Mouse (Mus musculus) gastrocnemius, postnatal 14 days (tissue): ENCODE data around the gene Tcf23. TPM values are rescaled to one million over a fixed set of nuclear protein-coding genes. Genes with fewer than 3 reads are reported as not detected.

Source experiments
- DNase-seq: peaks from one replicate; pipeline ENCODE4 v3.0.0; 2021; ENCODE audit warnings: mixed read lengths
- intact Hi-C: fragments of 180-260 bp; cut with DNase I; formaldehyde crosslinking; loops from one replicate; pipeline ENCODE4 v1.15.1; 2025; ENCODE audit warnings: low total_unique reads
- total RNA-seq, 2 experiments: library from RNA; stranded (reverse); gene quantifications; 2 replicates each; pipeline ENCODE4 v1.2.3; 2021

The Tcf23 gene
- total RNA-seq, 2 experiments from 2014 or later: 0.35 to 0.66 TPM

DNA sequence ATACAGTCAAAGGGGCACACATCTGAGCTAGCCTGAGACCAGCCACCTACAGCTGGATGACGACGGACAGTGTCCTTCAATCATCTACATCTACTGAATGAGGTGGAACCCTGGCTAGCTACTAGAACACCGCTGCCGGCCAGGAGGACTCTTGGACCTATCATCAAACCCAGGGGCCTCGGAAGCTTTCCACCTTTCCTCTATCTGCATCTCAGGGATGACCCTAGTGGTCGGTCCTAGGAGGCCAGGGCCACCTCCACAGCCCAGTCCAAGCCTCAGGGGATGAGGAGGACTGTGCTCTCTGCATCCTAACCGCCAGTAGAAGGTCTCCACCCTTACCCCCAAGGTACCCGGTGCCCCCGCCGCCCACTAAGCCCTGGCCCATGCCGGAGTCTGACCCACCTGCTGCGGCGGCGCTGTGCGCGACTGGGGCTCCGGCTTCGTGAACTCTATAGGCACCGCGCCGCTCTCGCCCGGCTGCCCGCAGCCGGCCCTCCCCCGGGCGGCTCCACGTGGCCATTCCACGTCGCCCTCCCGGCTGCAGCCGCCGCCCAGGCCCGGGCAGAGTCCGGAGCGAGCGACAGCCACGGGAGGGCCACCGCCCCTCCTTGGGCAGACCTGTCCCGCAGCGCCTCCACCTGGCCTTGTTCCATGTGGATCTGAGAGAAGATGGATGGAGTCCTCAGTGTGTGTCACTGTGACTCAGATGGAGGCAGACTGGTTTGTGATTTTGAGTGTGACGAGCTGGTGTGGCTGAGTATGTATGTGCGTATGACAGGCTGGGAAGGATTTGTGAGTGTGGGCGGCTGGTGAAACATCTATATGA lies 23.3 kb upstream of the Tcf23 start, which contains the start of gene Cgref1:
TSS of gene Cgref1 (minus strand) at position 636 of the 826 bp plus-strand sequence.
- intact Hi-C loops: no loop called here
- DNase-seq: peak; percentile 66

DNA sequence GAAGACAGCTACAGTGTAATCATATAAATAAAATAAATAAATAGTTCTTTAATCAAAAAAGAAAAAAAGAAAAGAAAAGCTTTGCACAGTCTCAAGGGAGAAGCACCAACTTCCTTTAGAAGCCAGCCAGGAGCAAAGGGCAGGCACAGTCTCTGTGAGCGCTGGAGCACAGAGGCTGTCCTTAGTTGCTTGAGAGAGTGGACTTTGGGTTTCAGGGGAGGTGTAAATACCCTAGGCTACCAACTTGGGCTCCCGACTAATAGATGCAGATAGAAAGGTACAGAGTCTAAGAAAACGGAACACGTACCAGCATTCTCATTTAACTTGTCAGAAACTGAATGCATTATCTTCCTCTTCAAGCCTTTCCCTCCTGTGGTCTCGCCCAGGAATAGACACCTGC lies 19.8 kb upstream of the Tcf23 start:
- no peak for DNase-seq
- intact Hi-C loops: no loop called here

DNA sequence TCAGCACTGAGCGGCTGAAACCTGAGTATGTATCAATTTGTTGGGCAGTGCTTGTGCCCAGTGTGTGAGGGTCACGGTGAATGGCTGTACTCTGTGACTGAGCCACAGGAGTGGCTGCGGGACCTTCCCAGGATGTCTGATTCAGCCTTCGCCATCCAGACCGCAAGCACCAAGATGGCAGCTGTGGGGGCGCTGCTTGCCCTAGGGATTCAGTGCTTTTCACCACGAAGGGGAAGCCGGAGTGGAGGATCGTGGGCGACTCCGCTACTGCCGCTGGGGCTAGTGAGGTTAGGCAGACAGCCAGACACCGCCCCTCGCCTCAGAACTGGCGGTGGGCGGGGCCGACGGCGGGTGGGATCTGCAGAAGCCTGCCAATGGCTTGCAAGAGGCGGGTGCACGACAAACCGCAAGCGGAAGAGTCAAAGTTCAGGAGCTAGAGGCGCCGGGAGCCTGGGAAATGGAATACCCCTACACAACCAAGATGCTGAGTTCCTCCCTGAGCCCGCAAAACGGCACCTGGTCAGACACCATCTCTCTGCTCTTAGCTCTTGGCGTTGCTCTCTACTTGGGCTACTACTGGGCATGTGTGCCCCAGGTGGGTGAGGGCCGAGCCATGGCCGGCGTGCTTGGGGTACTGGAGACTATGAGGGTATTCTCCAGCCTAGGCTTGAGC lies 18.7 kb upstream of the Tcf23 start:
- intact Hi-C loops: no loop called here
- peak; percentile 93 for DNase-seq

DNA sequence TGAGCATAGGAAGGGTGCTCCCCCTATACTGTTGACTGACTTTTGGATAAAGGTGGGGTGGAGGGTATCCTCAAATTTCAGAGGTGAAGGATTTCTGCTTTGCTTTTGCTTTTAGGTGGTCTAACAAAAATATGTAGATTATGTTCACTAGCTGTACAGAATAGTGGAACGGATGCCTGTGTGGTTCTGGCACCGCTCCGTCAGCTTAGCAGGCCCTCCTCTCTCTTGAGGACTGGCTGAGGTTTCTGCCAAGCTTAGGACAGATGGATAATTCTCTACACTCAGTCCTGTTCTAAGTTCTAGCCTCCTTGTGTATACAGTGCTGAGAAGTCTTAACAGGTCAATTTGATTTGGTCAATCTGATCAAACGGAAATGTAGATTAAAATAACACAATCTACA lies 18.0 kb upstream of the Tcf23 start:
- intact Hi-C loops: no loop called here
- no peak for DNase-seq

DNA sequence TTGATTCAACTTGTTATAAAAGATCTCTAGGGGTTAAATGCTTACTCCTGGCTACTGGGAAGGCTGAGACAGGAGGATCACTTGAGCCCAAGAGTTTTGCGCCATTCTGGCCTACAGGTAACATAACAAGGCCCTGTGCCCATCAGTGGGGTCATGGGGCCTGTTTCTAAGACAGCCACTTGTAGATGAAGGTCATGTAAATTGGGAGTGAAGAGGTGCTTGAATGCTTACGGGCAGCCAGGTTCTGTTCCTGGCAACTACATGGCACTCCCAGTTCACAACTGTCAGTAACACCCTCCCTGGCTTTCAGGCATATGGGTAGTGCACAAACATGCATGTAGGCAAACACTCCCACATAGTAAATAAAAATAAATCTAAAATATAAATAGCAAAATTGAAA lies 17.5 kb upstream of the Tcf23 start:
- intact Hi-C loops: no loop called here
- DNase-seq: no peak

DNA sequence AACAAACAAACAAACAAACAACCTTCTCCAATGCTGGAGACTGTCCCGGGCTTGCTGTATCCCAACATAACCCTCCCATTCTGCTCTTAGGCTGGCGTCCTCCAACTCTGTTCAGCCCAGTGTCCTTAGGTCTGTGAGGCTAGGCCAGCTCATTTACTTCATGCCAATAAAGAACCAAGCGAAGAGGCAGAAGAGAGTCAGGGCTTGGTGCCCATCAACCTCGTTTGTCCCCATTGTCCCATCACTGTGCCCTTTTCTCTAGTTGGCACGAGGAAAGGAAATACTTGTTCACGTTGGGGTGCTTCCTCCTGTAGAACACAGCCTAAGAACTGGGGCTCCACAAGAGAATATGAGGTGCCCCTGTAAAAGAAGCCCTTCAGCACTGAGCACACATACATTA lies 16.8 kb upstream of the Tcf23 start:
- DNase-seq: no peak
- intact Hi-C loops: no loop called here

DNA sequence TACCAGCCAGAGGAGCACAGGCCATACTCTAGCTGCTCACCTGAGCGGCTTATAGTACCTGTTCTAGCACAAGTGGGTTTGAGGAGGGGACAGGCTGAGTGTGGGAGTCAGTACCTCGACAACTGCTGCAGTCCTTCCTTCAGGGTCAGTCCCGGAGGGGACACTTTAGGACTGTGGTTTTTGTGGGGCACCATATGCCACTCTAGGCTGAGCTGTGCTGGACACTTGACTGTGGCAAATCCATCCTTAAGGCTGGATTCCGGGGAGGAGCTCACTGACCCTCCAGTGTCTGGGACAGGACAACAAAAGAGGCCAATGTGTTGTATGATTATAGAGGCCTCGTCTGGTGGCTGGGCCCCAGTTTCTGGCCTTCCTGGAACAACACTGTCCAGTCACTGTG lies 15.9 kb upstream of the Tcf23 start:
- DNase-seq: no peak
- intact Hi-C loops: no loop called here

DNA sequence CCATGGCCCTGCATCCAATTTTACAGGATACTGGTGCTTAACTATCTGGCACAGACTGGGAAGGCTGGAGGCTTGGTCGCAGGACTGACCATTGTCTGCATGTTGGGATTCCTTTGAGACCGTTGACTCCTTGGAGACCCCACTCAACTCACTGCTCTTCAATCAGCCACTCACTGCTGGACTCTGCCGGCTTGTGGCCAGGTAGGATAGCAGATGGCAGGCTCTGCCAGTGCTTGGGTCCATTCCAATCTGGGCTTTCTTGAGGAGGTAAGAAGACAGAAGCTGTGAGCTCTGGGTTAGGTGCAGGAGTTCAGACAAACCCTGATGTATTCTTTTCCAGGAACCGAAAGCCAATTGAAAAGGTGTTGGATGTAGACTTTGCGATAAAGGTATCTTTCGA lies 14.4 kb upstream of the Tcf23 start:
- DNase-seq: no peak
- intact Hi-C loops: no loop called here

DNA sequence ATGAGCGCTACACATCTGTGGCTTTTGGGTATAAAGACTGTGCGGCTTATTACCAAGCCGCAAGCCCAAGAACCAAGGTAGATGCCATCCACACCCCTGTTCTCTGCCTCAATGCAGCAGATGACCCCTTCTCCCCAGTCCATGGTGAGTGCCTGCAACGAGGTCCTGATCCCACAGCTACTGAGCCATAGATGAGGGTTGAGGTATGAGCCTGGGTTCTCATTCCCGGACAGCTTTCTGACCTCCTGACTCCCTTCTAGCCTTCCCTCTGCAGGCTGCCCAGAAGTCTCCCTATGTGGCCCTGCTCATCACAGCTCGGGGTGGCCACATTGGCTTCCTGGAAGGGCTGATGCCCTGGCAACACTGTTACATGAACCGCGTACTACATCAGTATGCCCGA lies 13.9 kb upstream of the Tcf23 start:
- no peak for DNase-seq
- intact Hi-C loops: no loop called here

DNA sequence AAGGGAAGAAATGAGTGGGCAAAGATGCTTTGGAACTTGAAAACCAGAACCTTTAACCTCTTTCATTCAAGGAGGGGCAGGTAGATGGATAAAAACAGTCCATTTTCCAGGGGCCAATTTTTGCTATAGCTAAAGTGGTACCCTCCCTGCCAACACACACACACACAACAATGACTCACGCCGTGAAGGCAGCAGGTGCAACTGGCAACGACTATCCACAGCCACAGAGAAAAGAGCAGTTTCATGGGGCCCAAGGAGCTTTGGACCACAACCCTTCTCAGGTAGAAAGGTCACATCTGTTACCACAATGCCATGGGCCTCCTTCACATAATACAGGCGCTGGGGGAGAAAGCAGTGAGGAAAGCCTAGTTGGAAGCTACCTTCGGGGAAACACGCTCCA lies 12.7 kb upstream of the Tcf23 start:
- no peak for DNase-seq
- intact Hi-C loops: no loop called here

DNA sequence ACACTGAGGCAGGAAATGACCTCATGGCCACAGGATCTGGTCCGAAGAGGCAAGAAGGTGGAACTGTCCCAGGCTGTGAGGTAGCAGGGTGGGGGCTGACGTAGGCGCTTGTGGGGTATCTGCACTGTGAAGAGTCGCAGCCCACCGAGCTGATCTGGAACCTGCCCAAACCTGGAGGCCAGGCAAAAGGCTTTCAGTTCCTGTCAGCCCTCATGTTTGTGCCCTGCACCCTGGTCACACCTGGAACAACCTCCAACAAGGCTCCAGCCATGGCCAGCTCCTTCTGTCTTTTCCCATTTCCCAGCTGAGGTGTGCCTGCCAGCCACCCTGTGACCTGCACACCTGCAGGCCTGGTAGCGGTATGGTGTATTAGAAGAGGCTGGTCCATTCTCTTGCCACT lies 10.6 kb upstream of the Tcf23 start:
- intact Hi-C loops: no loop called here
- no peak for DNase-seq

DNA sequence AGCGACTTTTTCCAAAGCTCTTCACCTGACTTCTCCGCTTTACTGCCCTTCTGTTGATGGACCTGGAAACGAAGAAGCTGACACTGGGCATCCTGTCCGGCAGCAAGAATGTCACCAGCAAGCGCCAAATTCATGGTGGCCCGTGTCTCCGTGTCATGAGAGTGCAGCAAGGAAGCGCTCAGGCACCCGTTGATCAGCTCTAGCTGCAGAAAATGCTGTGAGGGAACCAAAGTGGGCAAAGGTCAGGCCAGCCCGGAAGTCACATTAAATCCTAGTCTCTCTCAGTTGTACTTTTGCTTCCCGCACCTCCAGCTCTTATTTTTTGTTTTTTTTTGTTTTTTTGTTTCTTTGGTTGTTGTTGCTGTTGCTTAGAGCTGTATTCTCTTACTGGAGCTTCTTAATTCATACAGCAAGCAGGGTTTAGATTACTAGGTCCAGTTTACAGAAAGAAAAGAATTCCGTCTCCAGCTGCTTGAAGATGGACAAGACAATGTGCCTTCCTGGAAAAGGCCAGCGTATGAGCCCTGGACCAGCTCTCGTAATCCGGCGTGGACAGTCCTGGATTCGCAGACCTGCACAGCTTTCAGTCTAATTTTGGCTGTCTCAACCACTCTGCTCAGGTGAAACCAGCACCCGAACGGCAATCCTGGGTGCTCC lies 9.1 kb upstream of the Tcf23 start:
- no peak for DNase-seq
- intact Hi-C loops: no loop called here

DNA sequence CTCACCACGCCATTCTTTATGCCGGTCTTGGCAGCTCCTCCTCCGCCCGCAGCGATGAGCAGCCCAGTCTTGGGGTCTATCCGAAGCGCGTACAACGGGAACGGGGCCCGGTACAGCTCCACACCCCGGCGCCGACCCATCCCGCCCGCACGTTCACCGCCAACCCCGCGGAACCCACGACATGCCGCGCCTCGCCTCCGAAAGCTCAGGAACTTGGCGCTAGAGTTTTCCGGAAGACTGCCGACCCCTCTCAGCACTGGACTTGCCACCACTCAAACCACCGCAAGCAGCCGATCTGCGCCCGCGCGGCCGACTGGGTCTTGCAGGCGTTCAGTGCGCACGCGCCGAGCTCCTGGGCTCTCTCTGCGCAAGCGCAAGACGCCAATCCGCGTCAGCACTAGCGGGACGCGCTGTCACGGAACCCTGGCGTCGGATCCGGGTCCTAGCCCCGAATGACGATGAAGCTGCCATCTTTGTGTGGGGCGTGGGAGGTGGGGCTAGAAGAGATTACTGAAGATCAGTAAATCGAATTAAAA lies 8.4 kb upstream of the Tcf23 start, which contains the start of gene Preb:
TSS of gene Preb (minus strand) at position 396 of the 536 bp plus-strand sequence.
- intact Hi-C loops: no loop called here
- DNase-seq: peak; percentile 99

DNA sequence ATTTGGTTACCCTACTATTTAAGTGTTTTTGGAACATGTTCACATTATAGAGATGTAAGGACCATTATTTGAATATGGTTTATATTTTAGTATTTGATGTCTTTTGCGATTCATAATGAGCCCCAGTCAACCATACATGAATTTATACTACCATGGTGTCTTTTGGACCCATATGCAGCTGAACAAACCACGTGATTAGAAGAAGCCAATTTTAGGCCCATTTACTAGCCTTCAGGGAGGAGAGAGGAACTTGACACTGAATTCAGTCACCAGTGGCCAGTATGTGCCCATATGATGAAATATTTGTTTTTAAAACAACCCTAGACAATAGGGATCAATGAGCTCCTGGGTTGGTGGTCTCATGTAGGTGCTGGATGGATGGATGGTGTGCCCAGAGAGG lies 7.6 kb upstream of the Tcf23 start:
- no peak for DNase-seq
- intact Hi-C loops: no loop called here

DNA sequence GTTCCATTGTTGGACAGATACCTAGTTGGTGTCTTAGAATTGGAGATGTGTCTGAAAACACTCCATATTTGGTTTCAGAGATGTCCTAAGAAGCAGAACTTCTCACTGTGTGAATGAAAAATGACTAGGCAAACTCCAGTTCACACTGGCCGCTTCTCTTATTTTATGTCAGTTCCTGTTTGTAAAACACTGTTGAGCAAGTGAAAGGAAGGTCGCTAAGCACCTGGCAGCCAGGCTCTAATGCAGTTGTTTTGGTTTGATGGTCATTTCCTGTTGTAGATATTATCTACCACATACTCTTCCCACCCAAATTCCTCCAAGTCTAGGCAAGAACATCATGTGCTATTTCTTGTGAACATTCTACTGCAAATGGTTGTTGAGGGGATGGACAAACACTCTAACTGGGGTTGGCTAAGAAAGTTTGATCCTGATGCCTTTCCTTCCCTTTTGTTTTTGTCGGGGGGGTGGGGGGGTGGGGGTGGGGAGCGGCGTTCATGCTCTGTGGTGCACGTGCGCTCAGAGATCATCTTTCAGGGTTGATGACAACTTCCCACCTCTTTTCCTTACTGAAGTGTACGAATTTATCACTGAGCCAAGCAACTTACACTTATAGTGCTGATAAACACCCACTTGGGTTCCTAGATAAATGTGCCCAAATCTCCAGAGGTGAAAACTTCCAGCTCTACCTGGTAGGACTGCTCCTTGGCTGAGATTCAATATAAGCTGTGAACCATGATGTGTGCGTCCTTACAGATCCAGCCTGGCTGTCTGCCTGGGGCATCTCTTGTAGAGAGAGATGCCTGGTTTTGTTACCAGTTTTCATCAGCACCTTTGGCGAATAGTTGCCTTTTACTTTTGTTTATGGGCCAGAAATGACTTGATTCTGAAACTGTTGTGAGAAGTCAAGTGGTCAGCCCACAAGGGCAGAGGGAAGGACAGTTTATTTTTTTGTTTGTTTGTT lies 6.6 kb upstream of the Tcf23 start:
- intact Hi-C loops: no loop called here
- DNase-seq: no peak

DNA sequence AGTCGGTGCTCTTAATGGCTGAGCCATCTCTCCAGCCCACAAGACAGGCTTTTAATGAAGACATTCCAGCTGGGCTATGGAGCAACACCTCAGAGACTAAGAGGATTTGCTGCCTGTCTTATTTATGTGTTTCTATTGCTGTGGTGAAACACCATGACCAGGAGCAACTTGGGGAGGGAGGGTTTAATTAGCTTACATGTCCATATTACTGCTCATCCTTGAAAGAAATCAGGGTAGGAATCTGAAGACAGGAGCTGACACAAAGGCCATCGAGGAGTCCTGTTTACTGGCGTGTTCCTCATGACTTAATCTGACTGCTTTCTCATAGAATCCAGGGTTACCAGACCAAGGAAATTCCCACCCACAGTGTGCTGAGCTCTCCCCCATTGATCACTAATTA lies 4.5 kb upstream of the Tcf23 start:
- no peak for DNase-seq
- intact Hi-C loops: no loop called here

DNA sequence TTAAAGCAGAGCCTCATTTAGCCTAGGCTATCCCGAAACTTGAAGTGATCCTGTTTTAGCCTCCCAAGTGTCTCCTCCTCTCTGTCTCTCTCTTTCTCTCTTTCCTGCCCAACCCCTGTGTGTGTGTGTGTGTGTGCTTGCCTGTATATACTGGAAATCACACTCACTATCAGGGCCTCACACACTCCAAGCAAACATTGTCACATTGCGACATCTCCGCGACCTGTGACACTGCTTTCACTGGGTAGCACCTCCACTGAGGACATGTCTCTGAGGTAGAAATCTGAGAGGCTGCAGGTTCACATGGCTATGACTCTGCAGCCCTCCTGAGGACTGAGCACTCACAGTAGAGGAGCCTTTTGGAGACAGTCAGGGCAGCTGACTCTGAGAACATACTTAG lies 2.3 kb upstream of the Tcf23 start:
- no peak for DNase-seq
- intact Hi-C loops: no loop called here

DNA sequence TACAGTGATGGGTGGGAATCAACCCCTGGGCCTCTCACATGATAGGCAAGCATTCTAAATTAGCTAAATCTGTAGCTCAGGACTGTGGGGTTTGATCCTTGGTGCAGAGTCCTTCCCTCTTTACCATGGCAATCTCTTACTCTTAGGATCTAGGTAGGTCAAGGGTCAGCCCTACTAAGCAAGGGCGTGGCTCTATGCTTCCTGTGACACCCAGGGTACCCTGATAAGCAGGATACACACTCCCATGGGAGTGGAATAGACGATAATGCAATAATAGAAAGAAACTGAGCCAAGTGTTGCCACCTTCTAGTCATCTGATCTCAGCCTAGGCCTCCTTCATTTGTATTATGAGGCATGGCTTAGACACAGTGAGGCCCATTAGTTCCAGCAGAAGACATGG lies 978 bp downstream of the Tcf23 start:
- intact Hi-C loops: no loop called here
- DNase-seq: no peak
